Mouse (Mus musculus) frontal cortex, adult (tissue): ENCODE data around the gene Scai.
A peak's percentile ranks its signal among the peaks of the same experiment; 100 is the strongest.
"Not testable (repeated sequence)": the region's sequence is repeated elsewhere in the genome, so short reads cannot be mapped to it uniquely, and the experiment has no call there.

Source experiments
- ATAC-seq: cut with Nextera tagmentation; 2 replicates; pipeline ENCODE4 v1.9.2; 2017; ENCODE audit warnings: mild to moderate bottlenecking, moderate library complexity, mixed read lengths; ENCODE audit not compliant: low TSS enrichment

Scai gene

DNA sequence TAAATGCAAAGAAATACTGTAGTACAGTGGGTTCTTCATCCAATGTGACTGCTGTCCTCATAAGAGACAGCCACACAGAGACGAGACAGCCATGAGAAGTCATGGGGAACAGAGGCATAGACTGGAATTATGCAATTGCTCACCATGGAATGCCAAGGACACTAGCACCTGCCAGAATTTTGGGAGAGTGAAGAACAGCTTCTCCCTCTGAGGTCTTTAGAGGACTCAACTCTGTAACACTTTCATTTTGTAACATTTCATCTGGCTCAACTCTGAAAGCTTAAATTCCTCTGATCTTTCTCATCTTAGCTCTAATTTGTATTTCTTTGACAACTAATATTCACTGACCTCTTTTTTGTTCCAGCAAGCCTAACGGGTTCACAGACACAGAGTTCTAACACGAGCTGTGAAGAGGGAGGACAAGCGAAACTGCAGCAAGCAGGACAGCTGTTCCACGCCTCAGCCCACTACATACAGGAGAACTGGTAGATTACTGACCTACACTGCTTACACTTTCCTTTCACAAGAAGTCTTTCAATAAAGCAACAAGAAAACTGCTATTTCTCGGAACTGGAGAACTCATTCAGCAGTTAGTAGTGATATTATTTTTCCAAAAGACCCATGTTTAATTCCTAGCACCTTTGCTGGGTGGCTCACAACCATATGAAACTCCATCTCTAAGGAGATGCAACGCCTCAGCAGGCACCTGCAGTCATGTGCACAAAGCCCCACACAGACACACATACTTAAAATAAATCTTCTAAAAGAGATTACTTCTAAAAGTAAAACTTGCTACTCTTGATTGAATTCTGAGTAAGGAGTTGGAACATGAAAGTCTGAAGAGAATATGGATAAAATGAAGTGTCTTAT is 49.7 kb downstream of the Scai start:
- peak; percentile 62 for ATAC-seq

DNA sequence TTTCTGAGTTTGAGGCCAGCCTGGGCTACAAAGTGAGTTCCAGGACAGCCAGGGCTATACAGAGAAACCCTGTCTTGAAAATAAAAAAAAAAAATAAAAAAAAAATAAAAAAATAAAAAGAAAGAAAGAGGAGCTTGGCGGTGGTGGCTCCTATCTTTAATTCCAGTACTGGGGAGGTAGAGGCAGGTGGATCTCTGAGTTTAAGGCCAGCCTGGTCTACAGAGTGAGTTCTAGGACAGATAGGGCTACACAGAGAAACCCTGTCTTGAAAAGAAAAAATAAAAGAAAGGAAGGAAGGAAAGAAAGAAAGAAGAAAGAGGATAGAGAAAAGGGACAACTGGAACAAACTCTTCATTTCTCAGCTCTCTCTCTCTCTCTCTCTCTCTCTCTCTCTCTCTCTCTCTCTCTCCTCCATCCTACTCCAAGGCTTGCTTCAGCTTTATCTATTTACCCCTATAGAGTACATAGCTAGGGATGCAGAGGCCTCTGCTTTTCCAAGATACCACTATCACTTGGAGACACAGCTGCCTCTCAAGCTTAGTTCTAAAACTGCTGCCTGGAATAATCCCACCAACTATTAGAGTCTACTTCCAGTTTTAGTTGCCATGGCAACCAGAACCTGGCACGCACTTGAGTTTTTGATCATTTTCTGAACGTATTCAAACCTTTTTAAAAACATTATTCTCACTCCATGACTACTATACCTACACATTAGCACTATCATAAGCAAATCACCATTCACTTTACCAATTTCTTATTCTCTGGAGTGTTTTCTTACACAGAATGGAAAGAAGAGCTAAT is 60.8 kb downstream of the Scai start:
- ATAC-seq = peak; percentile 41

DNA sequence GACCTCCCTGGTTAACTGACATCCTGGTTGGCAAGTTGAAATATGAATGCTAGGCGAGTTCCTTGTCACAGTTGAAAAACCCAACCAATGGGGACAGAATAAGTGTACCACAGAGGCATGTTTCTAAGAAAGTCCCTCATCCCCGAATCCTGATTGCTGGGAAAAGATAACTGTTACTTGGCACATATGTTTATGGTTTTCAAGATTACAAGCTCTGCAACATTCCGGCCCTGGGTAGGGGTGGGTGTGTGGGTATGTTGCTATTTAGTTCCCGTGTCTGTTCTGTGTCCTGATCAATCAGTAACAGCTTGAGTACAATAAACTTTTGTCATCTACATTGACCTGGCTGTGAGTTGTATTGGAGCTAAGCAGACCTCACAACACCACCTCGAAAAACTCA is 66.4 kb downstream of the Scai start:
- no peak for ATAC-seq

DNA sequence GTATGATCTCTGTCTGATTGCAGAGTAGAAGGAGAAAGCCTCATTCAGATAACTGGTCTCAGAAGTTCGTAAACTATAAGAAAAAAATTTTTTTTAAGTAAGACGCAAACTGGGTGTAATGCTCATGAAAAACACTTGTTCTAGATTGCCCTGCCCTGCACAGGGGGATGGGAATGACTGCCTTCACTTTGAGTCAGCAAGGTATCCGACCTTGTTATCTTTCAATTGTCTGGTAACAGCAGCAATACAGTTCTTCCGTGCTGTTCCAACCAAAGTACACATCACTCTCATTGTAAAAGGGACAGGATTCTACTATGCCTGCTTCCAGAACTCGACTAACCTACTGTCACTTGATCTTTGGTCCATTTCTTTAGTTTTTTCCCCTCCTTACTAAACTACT is 69.4 kb downstream of the Scai start:
- ATAC-seq = no peak

DNA sequence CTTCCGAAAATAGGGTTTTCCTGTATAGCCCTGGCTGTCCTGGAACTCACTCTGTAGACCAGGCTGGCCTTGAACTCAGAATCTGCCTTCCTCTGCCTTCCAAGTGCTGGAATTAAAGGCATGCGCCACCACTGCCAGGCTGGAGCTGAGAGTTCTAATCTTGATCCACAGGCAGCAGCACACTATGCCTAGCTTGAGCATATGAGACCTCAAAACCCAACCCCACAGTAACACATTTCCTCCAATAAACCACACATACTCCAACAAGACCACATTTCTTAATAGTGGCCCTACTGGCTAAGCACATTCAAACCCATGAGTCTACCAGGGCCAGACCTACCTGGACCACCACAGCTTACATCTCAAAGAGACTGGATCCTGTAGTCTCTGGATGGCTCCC is 74.0 kb downstream of the Scai start:
- no peak for ATAC-seq

DNA sequence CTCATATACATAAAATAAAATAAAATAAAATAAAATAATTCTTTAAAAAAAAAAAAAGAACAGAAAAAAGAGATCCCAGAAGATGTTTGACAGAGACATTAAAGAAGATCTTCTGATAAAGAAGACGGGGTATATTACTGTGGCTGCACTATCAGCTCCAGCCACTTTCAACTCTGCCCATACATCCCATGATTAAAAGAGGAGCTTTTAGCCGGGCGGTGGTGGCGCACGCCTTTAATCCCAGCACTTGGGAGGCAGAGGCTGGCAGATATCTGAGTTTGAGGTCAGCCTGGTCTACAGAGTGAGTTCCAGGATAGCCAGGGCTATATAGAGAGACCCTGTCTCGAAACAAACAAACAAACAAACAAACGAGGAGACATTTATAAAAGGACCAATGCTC is 76.4 kb downstream of the Scai start:
- no peak for ATAC-seq

DNA sequence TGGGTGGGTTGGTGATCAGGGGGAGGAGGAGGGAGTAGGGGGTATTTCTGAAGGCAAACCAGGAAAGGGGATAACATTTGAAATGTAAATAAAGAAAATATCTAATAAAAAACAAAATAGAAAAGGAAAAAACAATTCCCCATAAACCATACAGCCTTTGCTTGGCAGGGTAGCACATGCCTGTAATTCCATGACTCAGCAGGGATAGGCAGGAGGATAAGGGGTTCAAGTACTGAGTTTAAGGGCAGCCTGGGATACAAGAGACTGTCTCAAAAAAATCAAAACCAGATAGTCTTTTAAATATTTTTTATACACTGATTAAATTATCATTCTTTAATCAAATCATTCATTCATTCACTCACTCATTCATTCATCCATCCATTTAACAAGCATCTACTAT is 80.0 kb downstream of the Scai start:
- no peak for ATAC-seq

DNA sequence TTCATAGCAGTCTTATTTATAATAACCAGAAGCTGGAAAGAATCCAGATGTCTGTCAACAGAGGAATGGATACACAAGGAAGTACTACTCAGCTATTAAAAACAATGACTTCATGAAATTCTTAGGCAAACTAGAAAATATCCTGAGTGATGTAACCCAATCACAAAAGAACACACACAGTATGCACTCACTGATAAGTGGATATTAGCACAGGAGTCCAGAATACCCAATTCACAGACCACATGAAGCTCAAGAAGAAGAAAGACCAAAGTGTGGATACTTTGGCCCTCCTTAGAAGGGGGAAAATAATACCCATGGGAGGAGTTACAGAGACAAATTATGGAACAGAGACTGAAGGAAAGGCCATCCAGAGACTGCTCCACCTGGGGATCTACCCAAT is 80.8 kb downstream of the Scai start:
- ATAC-seq = not testable (repeated sequence)

DNA sequence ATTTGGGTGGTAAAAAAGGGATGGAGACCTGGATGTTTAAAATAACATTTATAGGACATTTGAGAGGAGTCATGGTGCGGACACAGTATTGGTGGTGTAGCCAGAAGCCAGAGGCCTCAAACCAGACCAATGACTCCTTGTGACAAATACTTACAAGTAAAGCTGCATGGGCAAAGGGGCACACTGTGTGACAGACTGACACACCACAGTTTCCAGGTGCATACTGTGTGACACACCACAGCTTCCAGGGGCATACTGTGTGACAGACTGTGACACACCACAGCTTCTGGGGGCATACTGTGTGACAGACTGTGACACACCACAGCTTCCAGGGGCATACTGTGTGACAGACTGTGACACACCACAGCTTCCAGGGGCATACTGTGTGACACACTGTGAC is 90.6 kb downstream of the Scai start:
- not testable (repeated sequence) for ATAC-seq

DNA sequence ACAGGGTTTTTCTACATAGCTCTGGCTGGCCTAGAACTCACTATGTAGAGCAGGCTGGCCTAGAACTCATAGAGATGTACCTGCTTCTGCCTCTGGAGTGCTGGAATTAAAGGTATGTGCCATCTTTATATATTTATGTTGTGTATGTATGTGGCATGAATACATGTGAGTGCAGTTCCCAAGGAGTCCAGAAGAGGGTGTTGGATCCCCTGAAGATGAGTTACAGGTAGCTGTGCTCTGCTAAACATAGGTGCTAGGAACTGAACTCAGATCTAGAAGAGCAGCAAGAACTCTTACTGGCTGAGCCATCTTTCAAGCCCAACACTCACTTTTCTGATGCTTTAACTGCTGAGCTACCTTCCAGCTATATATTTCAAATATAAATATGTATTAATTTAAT is 92.5 kb downstream of the Scai start:
- no peak for ATAC-seq

DNA sequence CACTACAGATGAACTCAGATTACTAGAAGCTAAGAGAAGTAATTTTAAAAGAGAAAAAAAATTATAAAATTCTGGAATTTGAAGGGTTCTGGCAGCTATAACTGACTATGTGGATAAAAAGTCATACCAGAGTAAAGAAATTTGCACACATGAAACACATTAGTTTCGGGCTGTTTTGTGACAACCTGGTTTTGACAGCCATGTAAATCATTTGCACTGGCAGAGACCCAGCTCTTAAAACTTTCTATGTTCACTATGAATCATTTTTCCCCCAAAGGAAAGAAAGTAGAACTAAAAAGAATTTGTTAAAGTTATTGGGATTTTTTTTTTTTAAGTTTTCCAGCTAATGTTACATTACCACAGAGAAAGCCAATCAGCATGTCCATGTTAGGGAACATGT is 98.6 kb downstream of the Scai start:
- no peak for ATAC-seq

DNA sequence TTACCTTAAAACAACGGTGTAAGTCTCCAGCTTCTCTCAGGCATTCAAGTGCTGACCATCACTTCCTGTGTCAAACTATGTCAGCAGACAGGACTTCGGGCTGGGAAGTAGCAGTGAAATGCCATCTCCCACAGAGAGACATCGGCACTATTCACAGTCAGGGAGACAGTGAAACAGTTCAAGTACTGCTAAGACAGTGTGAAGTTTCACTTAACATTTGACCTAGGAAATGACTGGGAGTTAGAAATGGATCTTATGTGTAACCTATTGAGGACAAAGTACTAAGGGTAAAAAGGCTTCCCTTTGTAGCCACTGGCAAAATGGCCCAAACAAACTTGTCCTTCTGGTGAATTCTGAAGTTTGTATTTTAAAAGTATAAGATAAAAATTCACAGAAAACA is 107.8 kb downstream of the Scai start:
- no peak for ATAC-seq

DNA sequence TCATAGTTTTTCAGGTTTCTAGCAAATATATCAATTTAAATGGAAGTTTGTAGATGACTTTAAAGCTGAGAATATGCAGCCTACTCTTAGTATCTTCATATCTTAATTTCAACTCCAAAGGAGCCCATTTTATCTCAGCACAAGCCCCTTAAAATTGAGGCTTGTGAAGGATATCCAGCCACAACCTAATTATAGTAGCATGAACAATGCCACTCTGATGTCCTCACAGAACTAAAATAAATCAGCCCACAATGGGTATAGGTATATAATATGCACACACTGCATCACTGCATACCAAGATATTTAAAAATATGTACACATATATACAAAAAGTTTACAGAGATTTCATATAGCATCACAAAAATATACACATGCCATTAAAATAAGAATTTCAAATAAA is 119.9 kb downstream of the Scai start:
- ATAC-seq = no peak

DNA sequence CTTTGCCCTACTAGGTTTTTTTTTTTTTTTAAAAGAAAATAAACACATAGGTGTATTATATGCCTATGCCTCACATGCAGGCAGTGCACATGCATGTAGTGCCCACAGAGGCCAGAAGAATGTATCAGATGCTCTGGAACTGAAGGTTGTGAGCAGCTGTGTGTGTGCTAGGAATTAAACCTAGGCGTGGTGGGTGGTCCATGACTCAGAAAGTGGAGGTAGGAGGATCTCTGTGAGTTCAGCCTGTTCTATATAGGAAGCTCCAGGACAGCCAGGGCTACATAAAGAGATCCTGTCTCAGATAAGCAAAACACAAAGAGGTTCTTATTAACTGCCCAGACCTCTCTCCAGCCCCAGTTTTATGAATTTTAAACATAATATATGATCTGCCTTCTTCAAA is 121.4 kb downstream of the Scai start:
- no peak for ATAC-seq

DNA sequence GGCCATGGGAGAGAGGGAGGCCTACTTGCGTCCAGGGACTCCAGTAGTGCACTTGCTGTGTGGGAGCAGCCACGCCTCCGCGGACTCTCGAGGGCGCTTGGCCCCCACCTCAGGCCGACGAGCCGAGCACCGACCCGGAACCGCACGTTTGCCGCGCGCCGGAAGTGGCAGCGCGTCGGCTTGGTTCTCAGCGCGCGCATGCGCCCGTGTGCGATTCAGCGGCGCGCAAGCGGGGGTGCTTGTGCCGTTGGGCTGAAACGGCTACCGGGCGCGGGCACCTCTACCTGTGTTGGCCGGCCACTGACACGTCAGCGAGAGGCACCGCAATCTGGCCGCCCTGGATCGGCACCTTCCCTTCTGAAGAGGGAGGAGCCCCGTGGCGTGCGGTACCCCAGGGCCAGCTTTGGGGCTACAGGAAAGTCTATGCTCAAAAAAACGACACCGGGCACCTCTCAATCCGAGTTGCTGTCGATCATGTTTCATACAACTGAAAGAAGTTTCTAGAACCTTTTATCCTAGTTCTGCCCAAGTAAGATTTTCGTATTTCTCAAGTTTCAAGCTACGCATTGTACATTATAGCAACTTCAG is 125.0 kb downstream of the Scai start, which contains the start of gene Golga1:
Gene Golga1 (minus strand): TSS at position 142 of the 588 bp plus-strand sequence.
- ATAC-seq = peak; percentile 97

DNA sequence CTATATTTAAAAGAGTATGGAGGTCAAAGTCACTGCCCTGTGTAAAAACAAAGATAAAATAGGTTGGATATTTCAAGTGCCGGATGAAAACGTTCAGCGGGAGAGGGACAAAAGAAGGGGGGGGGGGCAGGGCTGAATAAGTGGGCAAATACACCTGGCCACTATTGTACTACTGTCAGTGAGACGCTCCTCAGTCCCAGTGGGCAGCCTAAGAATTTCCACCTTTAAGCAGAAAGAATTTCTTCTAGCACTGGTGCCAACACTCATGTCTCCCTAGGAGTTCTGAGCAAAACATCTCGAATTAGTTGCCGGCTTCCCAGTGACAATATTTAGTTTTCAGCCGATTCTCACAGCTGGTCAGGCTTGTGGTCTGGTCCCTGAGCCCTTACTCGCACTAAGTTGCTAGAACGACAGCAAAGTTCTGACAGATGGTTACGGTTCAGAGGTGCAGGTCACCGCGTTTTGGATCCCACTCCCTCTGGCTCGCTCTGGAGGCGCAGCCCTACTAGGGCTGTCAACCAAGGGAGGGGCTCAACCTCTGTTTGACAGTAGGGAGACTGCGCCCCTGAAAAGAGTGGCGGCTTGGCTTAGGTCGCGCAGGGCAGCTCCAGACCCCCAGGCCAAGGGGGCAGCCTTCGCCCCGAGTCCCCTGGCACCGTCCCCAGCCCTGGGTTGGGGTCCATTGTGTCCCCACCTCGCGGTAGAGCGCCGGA is 125.7 kb downstream of the Scai start:
- ATAC-seq = peak; percentile 54

DNA sequence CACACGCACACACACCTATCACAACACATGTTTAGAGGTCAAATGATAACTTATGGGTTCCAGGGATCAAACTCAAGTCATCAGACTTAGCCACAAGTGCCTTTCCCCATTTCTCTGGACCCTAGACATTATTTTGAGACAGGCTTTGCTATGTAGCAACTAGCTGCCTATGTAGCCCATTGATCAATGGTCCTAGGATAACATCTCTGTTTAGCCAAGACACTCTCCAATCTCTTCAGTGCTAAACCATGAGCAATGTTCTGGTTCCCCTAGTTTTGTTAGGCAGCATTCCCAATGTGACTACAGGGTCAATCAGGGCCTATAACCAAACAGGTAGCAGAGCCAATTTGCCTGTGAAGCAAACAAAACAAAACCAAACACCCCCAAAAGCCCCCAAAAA is 142.0 kb downstream of the Scai start:
- ATAC-seq = no peak

DNA sequence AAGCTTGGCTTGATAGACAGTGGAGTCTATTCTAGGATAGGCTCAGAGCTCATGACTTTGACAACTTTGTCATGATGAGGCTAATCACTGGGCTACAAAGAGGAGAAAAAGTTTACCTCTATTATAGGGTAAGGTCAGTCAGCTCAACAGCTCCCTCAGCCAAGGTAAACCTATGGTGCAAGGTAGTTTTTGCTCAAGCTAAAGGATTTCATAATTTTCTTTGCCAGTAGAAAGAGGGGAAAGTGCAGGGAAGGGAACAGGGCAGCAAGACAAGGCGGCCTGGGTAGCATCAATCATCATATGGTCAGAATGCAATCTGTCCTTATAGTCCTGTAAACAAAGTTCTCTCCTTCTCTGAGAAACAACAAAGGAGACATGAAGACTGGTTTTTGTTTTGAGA is 150.3 kb downstream of the Scai start:
- no peak for ATAC-seq

DNA sequence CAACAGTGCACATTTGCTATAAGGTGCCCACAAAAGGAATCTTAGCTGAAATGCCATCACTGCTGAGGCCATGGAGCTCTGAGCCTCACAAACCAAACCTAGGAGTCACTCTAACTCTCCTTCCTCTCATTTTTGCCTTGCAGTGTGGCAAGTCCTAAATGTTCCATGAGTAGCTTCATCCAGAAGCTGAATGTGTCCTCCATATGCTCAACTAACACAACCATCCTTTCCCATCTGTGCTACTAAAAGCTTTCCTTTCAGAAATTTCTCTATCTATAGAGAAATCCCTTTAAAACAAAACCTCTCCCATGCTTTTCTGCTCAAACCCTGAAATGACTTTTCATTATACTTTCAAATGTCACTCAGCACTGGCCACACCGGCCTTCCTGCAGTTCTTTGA is 158.9 kb downstream of the Scai start:
- ATAC-seq = peak; percentile 87

DNA sequence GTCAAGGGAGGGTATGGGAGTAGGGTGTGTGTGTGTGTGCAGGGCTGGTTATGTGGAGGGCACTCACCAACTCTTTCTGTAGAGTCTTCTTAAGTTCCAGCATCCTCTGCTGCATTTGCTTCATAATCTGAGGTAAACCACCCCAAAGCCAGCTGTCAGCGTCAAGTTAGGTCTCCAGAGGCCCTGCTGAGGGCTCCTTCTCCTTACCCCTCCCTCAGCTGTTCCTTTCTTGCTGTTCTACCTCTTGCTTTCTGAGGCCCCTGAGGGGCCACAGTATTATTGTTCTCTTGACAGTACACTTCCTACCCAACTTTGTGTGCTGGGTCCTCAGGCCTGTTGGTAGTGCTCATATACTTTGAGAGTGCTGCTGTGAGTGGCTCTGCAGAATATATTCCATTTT is 170.5 kb downstream of the Scai start:
- ATAC-seq = no peak

DNA sequence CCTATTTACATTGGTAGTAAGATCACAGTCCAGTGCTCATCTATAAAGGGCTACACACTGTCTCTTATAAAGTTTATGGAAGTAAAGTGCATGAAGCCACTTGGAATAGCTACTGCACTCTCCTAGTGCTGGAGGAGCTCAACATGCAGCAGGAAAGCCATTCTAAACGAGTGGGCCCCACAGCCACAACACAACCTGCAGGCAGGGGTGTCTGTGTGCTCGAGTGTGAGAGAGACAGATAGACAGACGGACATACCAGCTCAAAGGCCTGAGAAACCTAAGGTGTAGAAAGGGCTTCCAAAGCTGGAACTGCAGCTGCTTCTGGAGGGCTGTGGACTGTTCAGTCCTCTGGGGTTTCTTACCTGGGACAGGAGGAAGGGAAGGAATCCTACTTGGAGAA is 174.0 kb downstream of the Scai start:
- no peak for ATAC-seq
